Comparison of ENCODE assay signal across 12 mouse cellular contexts in genomic region chr6:146208983-146209382, GRCm38 (mm10).
DNase-seq lines count a peak whose midpoint lies in the region; ATAC-seq and TF ChIP-seq lines count a peak whose summit lies in the region.
"Had no signal": no experiment of that assay in that cellular context is flagged by ENCODE, and none has a peak within 500 bp of the region (broad histone marks: within the 10 kb centered on the region; RNA-seq: fewer than 3 reads in every experiment).

No protein-coding gene starts in this region.

- DNase-seq in lung, adult 18-20 months, result no peak
- DNase-seq in kidney, postnatal 0 days (ENCODE audit: low spot score), result peak; percentile 66
- DNase-seq in splenic B cell, adult 2 months (ENCODE audit: low read depth, low spot score), result peak; percentile 50
- no peak for DNase-seq in forebrain, embryonic 10.5 days (ENCODE audit: extremely low spot score, low spot score)
- no peak for DNase-seq in frontal cortex, postnatal 10 days (ENCODE audit: low spot score in 2 of 2)
- DNase-seq in urinary bladder, postnatal 4 days (ENCODE audit: low spot score in 2 of 2), result no peak
- DNase-seq: cerebellum, adult 11 months; lung, embryonic 14.5 days had no signal

- H3K27me3 ChIP-seq in lung, embryonic 16.5 days (ENCODE audit: control insufficient read depth, insufficient read depth, low read depth, low read length), result no peaks in the 10 kb centered on the region
- no peaks in the 10 kb centered on the region for H3K27me3 ChIP-seq in heart, embryonic 15.5 days
- H3K27me3 ChIP-seq in kidney, postnatal 0 days (ENCODE audit: insufficient read depth, low read length), result no peaks in the 10 kb centered on the region
- H3K27me3 ChIP-seq in splenic B cell, adult 2 months (ENCODE audit: control insufficient read depth, insufficient read depth, low read length, poor library complexity, severe bottlenecking), result no peaks in the 10 kb centered on the region
- no peaks in the 10 kb centered on the region for H3K27me3 ChIP-seq in forebrain, embryonic 10.5 days (ENCODE audit: poor library complexity, severe bottlenecking)
- H3K27me3 ChIP-seq: embryonic facial prominence, embryonic 13.5 days had no signal

- no peak overlapping the region for H3K9ac ChIP-seq in lung, embryonic 16.5 days (ENCODE audit: low read length)
- H3K9ac ChIP-seq in heart, embryonic 15.5 days, result no peak overlapping the region
- H3K9ac ChIP-seq in kidney, postnatal 0 days (ENCODE audit: low read depth, low read length), result no peak overlapping the region
- H3K9ac ChIP-seq: embryonic facial prominence, embryonic 13.5 days; lung, embryonic 14.5 days had no signal

- no peak overlapping the region for H3K4me3 ChIP-seq in lung, embryonic 16.5 days (ENCODE audit: low read length)
- H3K4me3 ChIP-seq in heart, embryonic 15.5 days, result no peak overlapping the region
- H3K4me3 ChIP-seq in kidney, postnatal 0 days (replicated peaks; ENCODE audit: low read depth, low read length), result no peak overlapping the region
- H3K4me3 ChIP-seq in forebrain, embryonic 10.5 days, result no peak overlapping the region
- H3K4me3 ChIP-seq: embryonic facial prominence, embryonic 13.5 days had no signal

- no peaks in the 10 kb centered on the region for H3K36me3 ChIP-seq in lung, embryonic 16.5 days (ENCODE audit: control insufficient read depth, insufficient read depth, low read length)
- no peaks in the 10 kb centered on the region; the same call in 1 of the 2 replicates for H3K36me3 ChIP-seq in heart, embryonic 15.5 days
- no peaks in the 10 kb centered on the region for H3K36me3 ChIP-seq in kidney, postnatal 0 days (ENCODE audit: insufficient read depth, low read length)
- no peaks in the 10 kb centered on the region for H3K36me3 ChIP-seq in splenic B cell, adult 2 months (ENCODE audit: control insufficient read depth, insufficient read depth, low read length, poor library complexity, severe bottlenecking)
- no peaks in the 10 kb centered on the region for H3K36me3 ChIP-seq in forebrain, embryonic 10.5 days (replicated peaks)
- H3K36me3 ChIP-seq: embryonic facial prominence, embryonic 13.5 days had no signal

- 53% methylated on average over 6 of the region's 6 CpGs for WGBS in lung, embryonic 16.5 days
- WGBS in heart, embryonic 15.5 days, result 52% methylated on average over 6 of the region's 6 CpGs
- WGBS in kidney, postnatal 0 days, result 49% methylated on average over 6 of the region's 6 CpGs
- 87% methylated on average over 6 of the region's 6 CpGs for WGBS in forebrain, embryonic 10.5 days

- no peaks in the 10 kb centered on the region for H3K4me1 ChIP-seq in lung, embryonic 16.5 days (replicated peaks; ENCODE audit: control insufficient read depth, insufficient read depth, low read length)
- peaks cover 6% of the 10 kb centered on the region; the same call in 1 of the 2 replicates for H3K4me1 ChIP-seq in heart, embryonic 15.5 days (replicated peaks)
- no peaks in the 10 kb centered on the region for H3K4me1 ChIP-seq in kidney, postnatal 0 days (replicated peaks; ENCODE audit: insufficient read depth, low read length)
- H3K4me1 ChIP-seq in forebrain, embryonic 10.5 days, result no peaks in the 10 kb centered on the region
- H3K4me1 ChIP-seq: embryonic facial prominence, embryonic 13.5 days had no signal

- peak; percentile 20; the same call in 1 of the 2 replicates for ATAC-seq in lung, embryonic 16.5 days (ENCODE audit: low read depth)
- 0 out of 2 replicates have a peak, but pooled peaks have one; percentile 40 for ATAC-seq in heart, embryonic 15.5 days (replicated peaks; ENCODE audit: insufficient number of reproducible peaks, insufficient read depth, low FRiP score, low read depth)
- ATAC-seq in kidney, postnatal 0 days (replicated peaks; ENCODE audit: low FRiP score, low read depth), result 0 out of 2 replicates have a peak, but pooled peaks have one; percentile 25
- ATAC-seq: hindbrain, embryonic 16.5 days had no signal

- no peak overlapping the region for H3K27ac ChIP-seq in lung, embryonic 16.5 days (ENCODE audit: low read length)
- H3K27ac ChIP-seq in heart, embryonic 15.5 days, result peak overlapping the region; percentile 20; the same call in 1 of the 2 replicates
- H3K27ac ChIP-seq in kidney, postnatal 0 days, result no peak overlapping the region
- H3K27ac ChIP-seq in forebrain, embryonic 10.5 days, result no peak overlapping the region
- H3K27ac ChIP-seq: embryonic facial prominence, embryonic 13.5 days had no signal

- no peak overlapping the region for H3K4me2 ChIP-seq in lung, embryonic 16.5 days (ENCODE audit: low read depth, low read length)
- no peak overlapping the region for H3K4me2 ChIP-seq in heart, embryonic 15.5 days
- no peak overlapping the region for H3K4me2 ChIP-seq in kidney, postnatal 0 days (ENCODE audit: low read length)
- H3K4me2 ChIP-seq: embryonic facial prominence, embryonic 13.5 days; lung, embryonic 14.5 days had no signal

- no peak for TF ChIP-seq CTCF in kidney, postnatal 0 days (IDR thresholded peaks at IDR 0.05; ENCODE audit: low read depth)

- H3K9me3 ChIP-seq in lung, embryonic 16.5 days (ENCODE audit: control insufficient read depth, low read length), result no peaks in the 10 kb centered on the region
- no peaks in the 10 kb centered on the region for H3K9me3 ChIP-seq in heart, embryonic 15.5 days (replicated peaks)
- H3K9me3 ChIP-seq in kidney, postnatal 0 days (replicated peaks; ENCODE audit: low read length), result no peaks in the 10 kb centered on the region
- H3K9me3 ChIP-seq in forebrain, embryonic 10.5 days, result no peaks in the 10 kb centered on the region
- H3K9me3 ChIP-seq: embryonic facial prominence, embryonic 13.5 days had no signal

Comparison
In these comparisons a context has a peak if more than half of its experiments do, and no peak if none do; other contexts are left out.
1. DNase-seq: peak in kidney, postnatal 0 days (single experiment) and splenic B cell, adult 2 months (single experiment); none in lung, adult 18-20 months (0 of 2), forebrain, embryonic 10.5 days (single experiment), frontal cortex, postnatal 10 days (0 of 2) and urinary bladder, postnatal 4 days (0 of 2).
2. Peak in every context shown above with its lines, with median percentiles within 50 percentile points of each other: ATAC-seq.